Mouse (Mus musculus) small intestine, adult 2 months (tissue): ENCODE measurements around the gene Fblim1. TPM values are rescaled to one million over a fixed set of nuclear protein-coding genes. Genes with fewer than 3 reads are reported as not detected.
"Not testable (repeated sequence)": the region's sequence is repeated elsewhere in the genome, so short reads cannot be mapped to it uniquely, and the experiment has no call there.

Experiments
- H3K27ac ChIP-seq: fragments of 200-500 bp; 2 replicates; pipeline ENCODE4 v1.5.1; 2012; ENCODE audit warnings: low read depth, low read length, control low read depth, inconsistent platforms; ENCODE audit not compliant: insufficient read depth
- H3K27me3 ChIP-seq: fragments of 200-500 bp; 2 replicates; pipeline ENCODE4 v1.6.1; 2012; ENCODE audit warnings: mild to moderate bottlenecking, moderate library complexity, low read length, inconsistent platforms; ENCODE audit not compliant: control insufficient read depth, insufficient read depth
- H3K36me3 ChIP-seq: fragments of 200-500 bp; 2 replicates; pipeline ENCODE4 v1.6.1; 2012; ENCODE audit warnings: mild to moderate bottlenecking, low read length, control low read depth, inconsistent platforms; ENCODE audit not compliant: control insufficient read depth, insufficient read depth
- H3K4me1 ChIP-seq: fragments of 200-500 bp; 2 replicates; pipeline ENCODE4 v1.6.1; 2012; ENCODE audit warnings: low read length, inconsistent platforms, mixed read lengths; ENCODE audit not compliant: control insufficient read depth, insufficient read depth, insufficient read length
- H3K4me3 ChIP-seq: fragments of 200-500 bp; 2 replicates; pipeline ENCODE4 v1.5.1; 2012; ENCODE audit warnings: low read depth, mild to moderate bottlenecking, control low read depth, inconsistent platforms, low read length, moderate library complexity
- CTCF ChIP-seq: fragments of 200-500 bp; IDR thresholded peaks from 2 replicates; pipeline ENCODE4 v1.5.1; 2012; ENCODE audit warnings: low read depth, mild to moderate bottlenecking, control low read depth, inconsistent platforms, low read length, moderate library complexity, mixed read lengths; ENCODE audit not compliant: insufficient replicate concordance, insufficient read length; ENCODE audit errors: extremely low read depth
- POLR2A ChIP-seq: fragments of 200-500 bp; IDR thresholded peaks from 2 replicates; pipeline ENCODE4 v1.6.1; 2012; ENCODE audit warnings: low read depth, mild to moderate bottlenecking, control low read depth, inconsistent platforms, low read length, moderate library complexity
- WGBS: fragments of 180-500 bp; shearing (Covaris S2); methylation state at CpG from one replicate; pipeline ENCODE4 v1.1.7; 2018; 5-methylcytosine and 5-hydroxymethylcytosine counted together
- polyA plus RNA-seq: library from polyadenylated mRNA; depleted of rRNA; stranded (reverse); fragments of >200 nt; gene quantifications from 2 replicates; pipeline ENCODE4 v1.2.3, GENCODE M21; 2012

The Fblim1 gene
- polyA plus RNA-seq, 1 experiment: 108 TPM

- Histone ChIP-seq H3K4me3 (no peak overlapping the region), H3K27ac (no peak overlapping the region), H3K36me3 (no peaks in the 10 kb centered on the region), H3K27me3 (no peaks in the 10 kb centered on the region), H3K4me1 (peaks cover 14% of the 10 kb centered on the region; the same call in 1 of the 2 replicates)
- 92% methylated on average over 6 of the region's 6 CpGs for WGBS
- TF ChIP-seq POLR2A (no peak), CTCF (no peak)
Measured at GRCm38 (mm10) chr4:141566187-141566586, 39.7 kb downstream of the Fblim1 start.

- Histone ChIP-seq H3K4me1 (peaks cover 9% of the 10 kb centered on the region; the same call in 1 of the 2 replicates), H3K27ac (no peak overlapping the region)
- 74% methylated on average over 7 of the region's 7 CpGs for WGBS
Measured at GRCm38 (mm10) chr4:141565325-141565724, 40.6 kb downstream of the Fblim1 start.

GRCm38 (mm10) chr4:141564660-141565059 is 41.2 kb downstream of the Fblim1 start:
- Histone ChIP-seq H3K36me3 (no peaks in the 10 kb centered on the region), H3K4me1 (peaks cover 9% of the 10 kb centered on the region; the same call in 1 of the 2 replicates), H3K4me3 (no peak overlapping the region), H3K27ac (no peak overlapping the region), H3K27me3 (no peaks in the 10 kb centered on the region)
- TF ChIP-seq CTCF (no peak), POLR2A (no peak)
- 62% methylated on average over 3 of the region's 3 CpGs for WGBS

More at GRCm38 (mm10) chr4:141565325-141565724, 40.6 kb downstream of the Fblim1 start:
- TF ChIP-seq POLR2A: no peak
- no peak for TF ChIP-seq CTCF
- H3K36me3 ChIP-seq: no peaks in the 10 kb centered on the region
- H3K4me3 ChIP-seq: no peak overlapping the region
- no peaks in the 10 kb centered on the region for H3K27me3 ChIP-seq

- peaks cover 9% of the 10 kb centered on the region; the same call in 1 of the 2 replicates for H3K4me1 ChIP-seq
Measured at GRCm38 (mm10) chr4:141564209-141564608, 41.7 kb downstream of the Fblim1 start.

GRCm38 (mm10) chr4:141562281-141562680 is 43.6 kb downstream of the Fblim1 start:
- TF ChIP-seq POLR2A: no peak
- TF ChIP-seq CTCF: no peak
- H3K27me3 ChIP-seq: no peaks in the 10 kb centered on the region
- no peak overlapping the region for H3K27ac ChIP-seq
- peaks cover 11% of the 10 kb centered on the region for H3K4me1 ChIP-seq
- no peaks in the 10 kb centered on the region for H3K36me3 ChIP-seq
- 80% methylated on average over 11 of the region's 11 CpGs for WGBS
- no peak overlapping the region for H3K4me3 ChIP-seq

More at GRCm38 (mm10) chr4:141564209-141564608, 41.7 kb downstream of the Fblim1 start:
- TF ChIP-seq POLR2A (no peak), CTCF (no peak)
- Histone ChIP-seq H3K27ac (no peak overlapping the region), H3K36me3 (no peaks in the 10 kb centered on the region), H3K27me3 (no peaks in the 10 kb centered on the region), H3K4me3 (no peak overlapping the region)
- WGBS: 82% methylated on average over 4 of the region's 4 CpGs

GRCm38 (mm10) chr4:141561331-141561919 is 44.5 kb downstream of the Fblim1 start:
- H3K4me3 ChIP-seq, H3K27me3 ChIP-seq, H3K36me3 ChIP-seq, H3K27ac ChIP-seq: not testable (repeated sequence)
- whole genome bisulfite sequencing: 85% methylated on average over 5 of the region's 5 CpGs
- peaks cover 11% of the 10 kb centered on the region for H3K4me1 ChIP-seq

- WGBS: 1% methylated on average over 9 of the region's 9 CpGs
- H3K36me3 ChIP-seq: no peaks in the 10 kb centered on the region
- peak overlapping the region; percentile 86 for H3K27ac ChIP-seq
- H3K4me1 ChIP-seq: peaks cover 11% of the 10 kb centered on the region
- H3K27me3 ChIP-seq: no peaks in the 10 kb centered on the region
- TF ChIP-seq POLR2A (0 out of 2 replicates have a peak, but pooled peaks have one; percentile 6), CTCF (peak; percentile 96; the same call in 1 of the 2 replicates)
- peak overlapping the region; percentile 52 for H3K4me3 ChIP-seq
Measured at GRCm38 (mm10) chr4:141559898-141560263, 46.0 kb downstream of the Fblim1 start.
